Mouse (Mus musculus): ENCODE measurements at regions not wholly inside any gene's neighbourhood (a gene's known extent, or its start where the extent isn't known, plus 50 kb on each side); places are given as distances from the start of the nearest gene placed in this dataset.

DNA sequence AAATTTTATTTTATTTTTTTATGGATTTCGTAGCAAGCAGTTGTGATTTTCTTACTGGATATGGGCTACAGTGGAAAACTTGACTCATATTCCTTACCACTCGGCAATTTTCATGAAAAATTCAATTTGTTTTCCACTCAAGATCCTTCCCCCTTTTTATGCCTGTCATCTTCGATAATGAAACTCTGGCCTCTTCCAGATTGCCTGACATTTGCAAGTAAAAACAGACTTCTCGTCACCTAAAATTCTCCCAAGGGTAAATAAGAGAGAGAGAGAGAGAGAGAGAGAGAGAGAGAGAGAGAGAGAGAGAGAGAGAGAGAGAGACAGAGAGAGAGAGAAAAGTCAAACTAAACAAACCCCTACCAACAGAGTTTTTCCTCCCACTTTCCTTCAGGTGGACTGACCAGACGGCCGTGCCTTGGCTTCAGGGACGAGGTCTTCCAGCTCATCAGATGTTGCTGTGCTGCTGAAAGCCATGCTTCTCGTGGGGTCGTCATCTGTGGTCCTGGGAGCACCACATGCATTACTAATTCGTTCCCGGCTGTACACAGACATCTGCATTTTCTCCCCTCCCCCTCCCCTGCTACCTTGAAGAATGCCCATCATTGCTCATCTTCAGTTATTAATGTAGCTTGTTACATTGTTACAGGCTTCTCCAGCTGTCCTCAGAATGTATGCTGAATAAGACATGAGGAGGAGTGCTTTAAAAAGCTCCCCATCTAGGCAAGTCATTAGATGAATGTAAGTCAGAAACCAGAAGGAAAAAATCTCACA, 569.4 kb downstream of the Ptprc start:
- peak overlapping the region; percentile 37 for H3K4me2 ChIP-seq (ENCODE audit: low read length)
- H3K9ac ChIP-seq (ENCODE audit: low read depth, low read length): no peak overlapping the region
- H3K36me3 ChIP-seq (ENCODE audit: control insufficient read depth, insufficient read depth, low read length): no peaks in the 10 kb centered on the region
- peaks cover 4% of the 10 kb centered on the region; the same call in 1 of the 2 replicates for H3K4me1 ChIP-seq (ENCODE audit: control insufficient read depth, insufficient read depth, low read length)
- no peaks in the 10 kb centered on the region for H3K27me3 ChIP-seq (ENCODE audit: control insufficient read depth, insufficient read depth, low read depth, low read length)
- no peaks in the 10 kb centered on the region for H3K9me3 ChIP-seq (replicated peaks; ENCODE audit: control insufficient read depth, low read length, poor library complexity, severe bottlenecking)
- no peak overlapping the region for H3K4me3 ChIP-seq (ENCODE audit: low read depth, low read length)
- peak overlapping the region; percentile 11 for H3K27ac ChIP-seq (ENCODE audit: low read length)
- ATAC-seq: peak; percentile 80
- WGBS: 27% methylated on average over 11 of the region's 11 CpGs

DNA sequence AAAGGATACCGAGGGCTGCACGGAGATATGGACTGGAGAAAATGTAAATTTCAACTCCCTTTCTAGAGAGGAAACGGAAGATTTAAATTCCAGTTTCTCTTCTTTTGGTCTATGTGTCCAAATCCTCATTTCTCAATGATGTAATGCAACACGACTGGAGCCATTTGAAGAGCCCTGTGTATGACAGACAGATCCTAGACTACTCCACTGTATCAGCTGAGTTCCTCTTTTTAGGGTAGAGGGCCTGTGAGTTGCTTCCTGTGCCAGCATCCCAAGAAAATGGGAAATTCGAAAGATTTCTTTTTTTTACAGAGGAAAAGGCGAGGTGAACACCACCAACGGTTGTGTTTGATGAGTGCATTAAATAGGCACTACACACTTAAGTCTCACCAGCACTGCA, 581.8 kb downstream of the Ptprc start:
- Histone ChIP-seq H3K4me2 (ENCODE audit: low read length) (no peak overlapping the region), H3K9ac (ENCODE audit: low read depth, low read length) (no peak overlapping the region), H3K27me3 (ENCODE audit: control insufficient read depth, insufficient read depth, low read depth, low read length) (no peaks in the 10 kb centered on the region), H3K4me1 (ENCODE audit: control insufficient read depth, insufficient read depth, low read length) (no peaks in the 10 kb centered on the region), H3K27ac (ENCODE audit: low read length) (no peak overlapping the region), H3K36me3 (ENCODE audit: control insufficient read depth, insufficient read depth, low read length) (no peaks in the 10 kb centered on the region), H3K4me3 (ENCODE audit: low read depth, low read length) (no peak overlapping the region), H3K9me3 (replicated peaks; ENCODE audit: control insufficient read depth, low read length, poor library complexity, severe bottlenecking) (no peaks in the 10 kb centered on the region)
- WGBS: 92% methylated on average over 7 of the region's 7 CpGs
- no peak for ATAC-seq

DNA sequence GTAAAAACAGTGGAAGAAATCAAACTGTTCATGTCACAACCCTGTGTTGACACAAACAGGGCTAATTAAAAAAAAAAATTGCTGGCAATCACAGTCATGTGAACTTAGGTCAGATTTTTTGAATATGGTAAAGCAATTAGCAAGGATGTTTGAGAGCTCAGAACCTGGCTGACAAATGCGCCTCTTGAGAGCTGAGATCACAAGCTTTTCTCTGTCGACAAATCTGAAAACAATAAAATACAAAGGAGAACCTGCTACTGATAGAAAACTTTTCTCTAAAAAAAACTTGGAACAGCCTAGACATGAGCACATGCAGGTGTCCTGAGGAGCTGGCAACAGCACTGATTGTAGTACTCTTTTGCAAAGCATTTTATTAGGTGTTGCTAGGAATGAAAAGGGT, 583.6 kb downstream of the Ptprc start:
- Histone ChIP-seq H3K4me2 (ENCODE audit: low read length) (no peak overlapping the region), H3K27me3 (ENCODE audit: control insufficient read depth, insufficient read depth, low read depth, low read length) (no peaks in the 10 kb centered on the region), H3K4me1 (ENCODE audit: control insufficient read depth, insufficient read depth, low read length) (no peaks in the 10 kb centered on the region), H3K27ac (ENCODE audit: low read length) (no peak overlapping the region), H3K9ac (ENCODE audit: low read depth, low read length) (no peak overlapping the region), H3K36me3 (ENCODE audit: control insufficient read depth, insufficient read depth, low read length) (no peaks in the 10 kb centered on the region), H3K9me3 (replicated peaks; ENCODE audit: control insufficient read depth, low read length, poor library complexity, severe bottlenecking) (no peaks in the 10 kb centered on the region), H3K4me3 (ENCODE audit: low read depth, low read length) (no peak overlapping the region)
- 71% methylated on average over 2 of the region's 2 CpGs for WGBS
- ATAC-seq: no peak

DNA sequence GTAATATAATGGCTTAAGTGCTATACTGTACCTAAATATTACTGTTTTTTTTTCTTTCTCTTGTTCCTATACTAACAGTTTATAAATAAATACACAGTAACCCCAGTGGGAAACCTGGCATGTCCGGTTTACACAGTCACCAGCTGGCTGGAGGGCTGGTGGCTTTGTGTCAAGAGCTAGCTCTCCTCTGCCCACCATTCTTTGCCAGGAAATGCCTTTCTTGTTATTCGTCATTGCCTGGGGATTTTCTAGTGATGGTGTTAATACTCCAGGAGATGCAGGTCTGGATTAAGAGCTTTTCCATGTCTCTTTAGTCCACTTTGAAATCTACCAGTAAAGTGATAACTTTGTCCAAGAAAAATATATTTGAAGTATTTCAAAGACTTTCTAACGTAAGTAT, 584.2 kb downstream of the Ptprc start:
- no peak overlapping the region for H3K4me2 ChIP-seq (ENCODE audit: low read length)
- ATAC-seq: no peak
- no peaks in the 10 kb centered on the region for H3K36me3 ChIP-seq (ENCODE audit: control insufficient read depth, insufficient read depth, low read length)
- no peaks in the 10 kb centered on the region for H3K4me1 ChIP-seq (ENCODE audit: control insufficient read depth, insufficient read depth, low read length)
- 45% methylated on average over 3 of the region's 3 CpGs for WGBS
- no peak overlapping the region for H3K27ac ChIP-seq (ENCODE audit: low read length)
- no peaks in the 10 kb centered on the region for H3K9me3 ChIP-seq (replicated peaks; ENCODE audit: control insufficient read depth, low read length, poor library complexity, severe bottlenecking)
- no peak overlapping the region for H3K9ac ChIP-seq (ENCODE audit: low read depth, low read length)
- H3K27me3 ChIP-seq (ENCODE audit: control insufficient read depth, insufficient read depth, low read depth, low read length): no peaks in the 10 kb centered on the region
- H3K4me3 ChIP-seq (ENCODE audit: low read depth, low read length): no peak overlapping the region

DNA sequence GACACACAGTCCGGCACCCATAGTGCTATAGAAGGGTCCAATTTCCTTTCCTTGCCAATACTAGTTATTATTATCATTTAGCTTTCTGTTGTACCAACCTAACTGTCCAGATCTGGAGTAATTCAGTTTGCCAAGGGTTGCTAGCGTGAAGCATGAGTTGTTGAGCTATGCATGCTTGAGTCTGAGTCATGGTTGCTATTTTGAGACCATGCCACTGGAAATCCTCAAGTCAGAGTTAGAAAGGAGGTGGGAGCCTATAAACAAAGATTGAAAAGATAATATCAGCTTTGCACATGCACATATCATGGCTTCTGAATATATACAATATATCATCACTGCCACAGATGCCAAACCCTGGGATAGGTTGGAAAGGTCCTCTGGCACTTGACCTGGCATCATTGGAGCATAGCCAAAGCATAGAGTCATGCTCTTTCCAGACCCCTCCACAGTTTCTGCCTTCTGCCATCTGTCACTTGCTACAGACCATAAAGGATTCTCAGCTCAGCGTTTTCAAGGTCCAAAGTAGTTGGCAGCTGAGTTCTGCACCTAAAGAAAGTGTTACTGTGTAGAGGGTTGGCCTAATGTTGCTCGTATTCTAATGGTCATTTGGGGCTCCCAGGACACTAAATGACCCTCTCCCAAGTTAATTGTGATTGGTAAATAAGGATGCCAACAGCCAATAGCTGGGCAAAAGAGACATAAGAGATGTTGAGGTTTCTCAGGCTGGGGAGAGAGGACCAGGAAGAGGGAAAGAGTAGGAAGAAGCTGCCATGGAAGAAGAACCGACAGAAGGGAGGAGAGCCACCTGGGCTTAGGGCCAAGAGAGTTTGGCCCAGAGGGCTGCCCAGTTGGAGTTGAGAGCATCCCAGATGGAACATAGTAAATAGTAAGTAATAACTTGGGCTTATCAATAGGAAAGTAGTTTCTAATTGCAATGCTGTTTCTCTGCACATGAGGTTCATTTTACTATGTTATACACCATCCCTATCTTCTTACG, 586.9 kb downstream of the Ptprc start:
- Histone ChIP-seq H3K4me1 (ENCODE audit: control insufficient read depth, insufficient read depth, low read length) (no peaks in the 10 kb centered on the region), H3K4me2 (ENCODE audit: low read length) (no peak overlapping the region), H3K27ac (ENCODE audit: low read length) (no peak overlapping the region), H3K4me3 (ENCODE audit: low read depth, low read length) (no peak overlapping the region), H3K36me3 (ENCODE audit: control insufficient read depth, insufficient read depth, low read length) (no peaks in the 10 kb centered on the region), H3K27me3 (ENCODE audit: control insufficient read depth, insufficient read depth, low read depth, low read length) (no peaks in the 10 kb centered on the region), H3K9ac (ENCODE audit: low read depth, low read length) (no peak overlapping the region), H3K9me3 (replicated peaks; ENCODE audit: control insufficient read depth, low read length, poor library complexity, severe bottlenecking) (no peaks in the 10 kb centered on the region)
- 88% methylated on average over 6 of the region's 6 CpGs for WGBS
- ATAC-seq: no peak

DNA sequence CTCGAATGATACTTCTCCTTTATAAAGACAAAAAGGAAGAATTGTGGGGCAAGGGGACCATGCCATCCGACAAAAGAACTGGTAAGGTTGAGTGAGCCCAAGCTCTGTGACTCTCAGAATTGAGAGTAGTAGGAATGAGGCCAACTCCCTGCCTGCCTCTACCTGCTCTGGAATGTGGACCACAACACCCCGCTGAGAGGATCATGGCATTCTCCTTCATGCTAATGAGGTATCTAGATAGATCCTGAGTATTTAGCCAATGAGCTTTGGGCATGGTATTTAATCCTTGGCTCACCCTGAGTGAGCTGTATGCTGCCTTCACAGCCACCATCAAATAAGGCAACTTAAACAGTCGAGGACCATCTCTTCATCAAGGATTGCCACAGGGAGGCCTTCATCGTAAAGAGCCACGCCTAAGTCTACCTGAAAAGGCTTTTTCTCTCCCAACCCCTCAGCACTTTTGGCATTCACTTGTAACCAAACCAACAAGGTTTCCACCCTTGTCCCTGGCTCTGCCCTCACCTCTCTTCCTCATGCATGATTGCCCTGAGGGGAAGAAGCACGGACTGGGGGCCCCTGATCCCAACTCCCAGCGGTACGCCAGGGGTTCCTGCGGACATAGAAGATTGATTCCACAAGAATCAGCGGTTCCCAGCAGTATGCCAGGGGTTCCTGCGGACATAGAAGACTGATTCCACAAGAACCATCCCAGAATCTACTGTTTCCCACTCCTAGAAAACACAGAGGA, 587.9 kb downstream of the Ptprc start:
- Histone ChIP-seq H3K4me2 (ENCODE audit: low read length) (no peak overlapping the region), H3K9me3 (replicated peaks; ENCODE audit: control insufficient read depth, low read length, poor library complexity, severe bottlenecking) (no peaks in the 10 kb centered on the region), H3K4me1 (ENCODE audit: control insufficient read depth, insufficient read depth, low read length) (no peaks in the 10 kb centered on the region), H3K27ac (ENCODE audit: low read length) (no peak overlapping the region), H3K27me3 (ENCODE audit: control insufficient read depth, insufficient read depth, low read depth, low read length) (no peaks in the 10 kb centered on the region), H3K4me3 (ENCODE audit: low read depth, low read length) (no peak overlapping the region), H3K9ac (ENCODE audit: low read depth, low read length) (no peak overlapping the region), H3K36me3 (ENCODE audit: control insufficient read depth, insufficient read depth, low read length) (no peaks in the 10 kb centered on the region)
- no peak for ATAC-seq
- 88% methylated on average over 12 of the region's 12 CpGs for WGBS

DNA sequence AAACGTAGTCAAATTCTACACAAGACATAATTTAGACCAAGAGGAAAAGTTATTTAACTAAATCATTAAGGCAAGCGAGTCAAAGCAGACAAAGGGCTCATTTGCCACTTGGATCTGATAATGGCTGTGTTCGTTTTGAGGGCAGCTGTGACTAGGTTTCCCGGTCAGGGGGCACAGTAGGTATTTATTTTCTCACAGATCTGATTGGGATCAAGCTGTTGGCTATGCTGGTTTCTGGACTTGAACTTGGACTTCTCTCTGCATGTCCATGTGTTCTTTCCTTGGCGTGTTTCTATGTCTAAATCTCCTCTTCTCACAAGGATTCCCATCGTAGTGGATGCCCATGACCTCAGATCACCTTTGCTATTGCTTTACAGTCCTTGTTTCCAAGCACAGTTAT, 590.8 kb downstream of the Ptprc start:
- H3K36me3 ChIP-seq (ENCODE audit: control insufficient read depth, insufficient read depth, low read length): no peaks in the 10 kb centered on the region
- H3K4me3 ChIP-seq (ENCODE audit: low read depth, low read length): no peak overlapping the region
- H3K27ac ChIP-seq (ENCODE audit: low read length): no peak overlapping the region
- H3K4me1 ChIP-seq (ENCODE audit: control insufficient read depth, insufficient read depth, low read length): no peaks in the 10 kb centered on the region
- H3K27me3 ChIP-seq (ENCODE audit: control insufficient read depth, insufficient read depth, low read depth, low read length): no peaks in the 10 kb centered on the region
- no peak for ATAC-seq
- no peaks in the 10 kb centered on the region for H3K9me3 ChIP-seq (replicated peaks; ENCODE audit: control insufficient read depth, low read length, poor library complexity, severe bottlenecking)
- no peak overlapping the region for H3K4me2 ChIP-seq (ENCODE audit: low read length)
- 68% methylated on average over 6 of the region's 6 CpGs for WGBS
- H3K9ac ChIP-seq (ENCODE audit: low read depth, low read length): no peak overlapping the region

DNA sequence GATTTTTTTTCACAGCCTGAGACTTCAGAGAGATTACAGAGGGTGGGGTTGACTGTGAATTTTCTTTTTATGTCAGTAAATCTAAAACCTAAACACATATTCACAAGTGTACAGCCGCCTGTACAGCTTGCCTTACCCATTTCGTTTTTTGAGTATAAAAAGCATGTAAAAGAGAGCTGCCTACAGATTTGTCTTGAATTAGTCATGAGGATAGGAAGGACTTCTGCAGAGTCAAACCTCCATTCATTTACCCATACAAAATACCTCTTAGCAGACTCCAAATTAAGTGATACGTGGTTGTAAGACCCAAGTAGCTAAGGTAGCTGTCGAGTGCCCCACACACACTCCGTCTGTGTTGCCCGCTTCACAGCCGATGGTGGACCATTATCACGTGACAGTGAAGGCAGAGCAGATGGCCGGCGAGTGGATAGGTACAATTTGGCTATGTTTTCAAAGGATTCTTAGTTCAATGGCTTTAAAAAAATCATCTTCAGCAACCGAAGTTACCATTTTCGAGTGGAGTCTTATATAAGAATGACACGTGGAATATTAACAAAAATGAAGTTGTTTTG, 591.3 kb downstream of the Ptprc start:
- Histone ChIP-seq H3K36me3 (ENCODE audit: control insufficient read depth, insufficient read depth, low read length) (no peaks in the 10 kb centered on the region), H3K4me3 (ENCODE audit: low read depth, low read length) (no peak overlapping the region), H3K27ac (ENCODE audit: low read length) (no peak overlapping the region), H3K9ac (ENCODE audit: low read depth, low read length) (no peak overlapping the region), H3K27me3 (ENCODE audit: control insufficient read depth, insufficient read depth, low read depth, low read length) (no peaks in the 10 kb centered on the region), H3K4me1 (ENCODE audit: control insufficient read depth, insufficient read depth, low read length) (no peaks in the 10 kb centered on the region), H3K4me2 (ENCODE audit: low read length) (no peak overlapping the region), H3K9me3 (replicated peaks; ENCODE audit: control insufficient read depth, low read length, poor library complexity, severe bottlenecking) (no peaks in the 10 kb centered on the region)
- 78% methylated on average over 13 of the region's 13 CpGs for WGBS
- ATAC-seq: no peak
